Mouse (Mus musculus) embryonic fibroblast, embryonic 13.5 days (primary cell): ENCODE measurements around the gene D11Wsu47e.

ENCODE experiments used
- CTCF ChIP-seq: IDR thresholded peaks from 2 replicates; pipeline ENCODE4 v1.5.1; 2011; ENCODE audit warnings: mild to moderate bottlenecking, control low read depth, low read length, moderate library complexity, borderline replicate concordance; ENCODE audit not compliant: insufficient read depth
- POLR2A ChIP-seq: IDR thresholded peaks from 2 replicates; pipeline ENCODE4 v1.6.1; 2011; ENCODE audit warnings: low read depth, mild to moderate bottlenecking, control low read depth, low read length, moderate library complexity

- TF ChIP-seq CTCF (no peak), POLR2A (peak; percentile 50)
Measured at GRCm38 (mm10) chr11:113682897-113683626, 1.1 kb upstream of the D11Wsu47e start.
